Mouse (Mus musculus) neutrophil, adult 59 days (primary cell): ENCODE results near the gene Olfml1. TPM values are rescaled to one million over a fixed set of nuclear protein-coding genes. Genes with fewer than 3 reads are reported as not detected.

Source experiments
- total RNA-seq, 2 experiments: library from RNA; stranded (reverse); gene quantifications; 1 replicate in 1 of 2; 2 replicates in 1 of 2; pipeline ENCODE4 v1.2.4; 2023

Olfml1 gene
- not detected for total RNA-seq

GRCm38 (mm10) chr7:107567261-107567671 lies at the start of gene Olfml1:
Gene Olfml1, plus strand, starts transcription at chr7:107567446.

GRCm38 (mm10) chr7:107594857-107595402 lies 27.7 kb downstream of the Olfml1 start, which contains the start of gene Ppfibp2:
Gene Ppfibp2, plus strand, starts transcription at chr7:107595207.

GRCm38 (mm10) chr7:107625061-107625460 lies 57.8 kb downstream of the Olfml1 start, which contains the start of gene 5330417H12Rik:
Gene 5330417H12Rik, minus strand, starts transcription at chr7:107625161.

Other genes with a start within 250 kb of the Olfml1 start
- gene Syt9, start 196.7 kb upstream of the Olfml1 start, total RNA-seq = not detected
- 10 to 100 TPM; 12.7 to 13.7 TPM for gene Ppfibp2, start 27.8 kb downstream of the Olfml1 start, total RNA-seq
- gene 5330417H12Rik, start 57.7 kb downstream of the Olfml1 start, total RNA-seq = not detected
- gene Cyb5r2, start 190.6 kb downstream of the Olfml1 start, total RNA-seq = not detected
- not detected for gene Ovch2, start 233.8 kb downstream of the Olfml1 start, total RNA-seq
- gene Olfr467, start 244.8 kb downstream of the Olfml1 start, total RNA-seq = not detected